Mouse (Mus musculus) cerebral cortex, adult 2 months (tissue): ENCODE results near the gene Lsr.

Source experiments
- WGBS: fragments of 180-500 bp; shearing (Covaris S2); methylation state at CpG from one replicate; pipeline ENCODE4 v1.1.7; 2018; 5-methylcytosine and 5-hydroxymethylcytosine counted together

Lsr gene

GRCm38 (mm10) chr7:30973251-30973500 is at the start of gene Lsr:
TSS of gene Lsr (minus strand) at chr7:30973464.
- WGBS, result 3% methylated on average over 19 of the region's 19 CpGs

- WGBS, result 29% methylated on average over 10 of the region's 10 CpGs
These were observed 44.0 kb upstream of the Lsr start for GRCm38 (mm10) chr7:31017104-31017901.

GRCm38 (mm10) chr7:31012971-31013370 is 39.7 kb upstream of the Lsr start:
- 69% methylated on average over 5 of the region's 5 CpGs for WGBS

GRCm38 (mm10) chr7:31008889-31009288 is 35.6 kb upstream of the Lsr start:
- 70% methylated on average over 3 of the region's 3 CpGs for WGBS

GRCm38 (mm10) chr7:31008175-31008574 is 34.9 kb upstream of the Lsr start:
- WGBS, result 69% methylated on average over 1 of the region's 1 CpGs

GRCm38 (mm10) chr7:31007775-31008174 is 34.5 kb upstream of the Lsr start:
- WGBS, result 93% methylated on average over 1 of the region's 1 CpGs

- WGBS, result 78% methylated on average over 8 of the region's 8 CpGs
These were observed 29.4 kb upstream of the Lsr start for GRCm38 (mm10) chr7:31002650-31003049.

- WGBS, result 17% methylated on average over 7 of the region's 7 CpGs
These were observed 27.3 kb upstream of the Lsr start for GRCm38 (mm10) chr7:31000505-31001020.

GRCm38 (mm10) chr7:30996491-30996890 is 23.2 kb upstream of the Lsr start:
- WGBS, result 98% methylated on average over 2 of the region's 2 CpGs

GRCm38 (mm10) chr7:30993986-30994385 is 20.7 kb upstream of the Lsr start:
- WGBS, result 72% methylated on average over 5 of the region's 5 CpGs

- 71% methylated on average over 5 of the region's 5 CpGs for WGBS
These were observed 18.9 kb upstream of the Lsr start for GRCm38 (mm10) chr7:30992148-30992547.

GRCm38 (mm10) chr7:30988519-30989162 is 15.4 kb upstream of the Lsr start:
- WGBS, result 91% methylated on average over 4 of the region's 4 CpGs

GRCm38 (mm10) chr7:30985357-30985756 is 12.1 kb upstream of the Lsr start:
- 93% methylated on average over 9 of the region's 9 CpGs for WGBS

GRCm38 (mm10) chr7:30981703-30982102 is 8.4 kb upstream of the Lsr start:
- WGBS, result 94% methylated on average over 4 of the region's 4 CpGs

- WGBS, result 1% methylated on average over 37 of the region's 37 CpGs
These were observed 431 bp upstream of the Lsr start, which contains the start of gene Fam187b for GRCm38 (mm10) chr7:30973501-30974289. TSS of gene Fam187b (plus strand) at chr7:30973790.

GRCm38 (mm10) chr7:30972426-30973250 is 626 bp downstream of the Lsr start:
- WGBS, result 27% methylated on average over 41 of the region's 41 CpGs

- WGBS, result 82% methylated on average over 15 of the region's 15 CpGs
These were observed 1.4 kb downstream of the Lsr start for GRCm38 (mm10) chr7:30971901-30972300.

GRCm38 (mm10) chr7:30969174-30969573 is 4.1 kb downstream of the Lsr start:
- WGBS, result 78% methylated on average over 4 of the region's 4 CpGs

GRCm38 (mm10) chr7:30968611-30969010 is 4.7 kb downstream of the Lsr start:
- WGBS, result 80% methylated on average over 8 of the region's 8 CpGs

GRCm38 (mm10) chr7:30966657-30967056 is 6.6 kb downstream of the Lsr start:
- WGBS, result 77% methylated on average over 3 of the region's 3 CpGs

GRCm38 (mm10) chr7:30965677-30966076 is 7.6 kb downstream of the Lsr start:
- WGBS, result 76% methylated on average over 14 of the region's 14 CpGs
